Mouse (Mus musculus) natural killer cell, adult 2 months (primary cell): Measurements from ENCODE around the gene Slc39a13.

Source experiments
- DNase-seq, 2 experiments: peaks; one replicate each; pipeline ENCODE4 v3.0.0; 2022; ENCODE audit warnings: low spot score in 2 of 2

Gene Slc39a13

DNA sequence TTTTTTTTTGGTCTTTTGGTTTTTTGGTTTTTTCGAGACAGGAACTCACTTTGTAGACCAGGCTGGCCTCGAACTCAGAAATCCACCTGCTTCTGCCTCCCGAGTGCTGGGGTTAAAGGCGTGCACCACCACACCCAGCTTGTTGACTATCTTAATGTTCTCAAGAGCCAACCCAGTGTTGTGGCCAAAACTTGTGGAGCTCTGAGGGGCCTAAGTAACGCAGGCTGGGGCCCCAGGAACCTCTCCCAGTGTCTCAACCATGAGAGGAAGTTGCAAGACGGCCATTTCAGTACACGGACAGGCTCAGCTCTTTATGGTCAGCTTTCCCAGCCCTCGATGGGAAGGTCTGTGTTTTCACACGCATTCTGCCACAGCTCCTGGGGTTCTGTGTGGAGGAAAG is 18.8 kb upstream of the Slc39a13 start:
- DNase-seq = no peak

DNA sequence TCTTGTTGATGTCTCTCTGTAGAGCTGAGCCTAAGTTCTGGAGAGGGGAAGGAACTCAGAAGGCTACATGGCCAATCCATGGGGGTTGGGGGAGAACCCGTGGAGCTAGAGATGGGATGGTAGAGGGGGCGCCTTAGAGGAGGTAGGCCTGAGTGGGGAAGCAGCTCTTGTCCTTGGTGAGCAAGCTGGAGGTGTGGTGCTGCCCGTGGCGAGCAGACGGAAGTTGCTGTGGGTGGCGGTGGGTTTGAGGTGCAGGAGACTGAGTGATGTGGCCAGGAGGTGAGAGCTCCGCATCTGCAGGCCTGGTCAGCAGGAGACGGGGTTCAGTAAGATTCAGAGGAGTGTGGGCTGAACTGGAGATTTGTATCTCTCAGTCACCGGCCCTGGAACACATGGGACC is 17.2 kb upstream of the Slc39a13 start:
- peak; percentile 69 to 78 for DNase-seq

DNA sequence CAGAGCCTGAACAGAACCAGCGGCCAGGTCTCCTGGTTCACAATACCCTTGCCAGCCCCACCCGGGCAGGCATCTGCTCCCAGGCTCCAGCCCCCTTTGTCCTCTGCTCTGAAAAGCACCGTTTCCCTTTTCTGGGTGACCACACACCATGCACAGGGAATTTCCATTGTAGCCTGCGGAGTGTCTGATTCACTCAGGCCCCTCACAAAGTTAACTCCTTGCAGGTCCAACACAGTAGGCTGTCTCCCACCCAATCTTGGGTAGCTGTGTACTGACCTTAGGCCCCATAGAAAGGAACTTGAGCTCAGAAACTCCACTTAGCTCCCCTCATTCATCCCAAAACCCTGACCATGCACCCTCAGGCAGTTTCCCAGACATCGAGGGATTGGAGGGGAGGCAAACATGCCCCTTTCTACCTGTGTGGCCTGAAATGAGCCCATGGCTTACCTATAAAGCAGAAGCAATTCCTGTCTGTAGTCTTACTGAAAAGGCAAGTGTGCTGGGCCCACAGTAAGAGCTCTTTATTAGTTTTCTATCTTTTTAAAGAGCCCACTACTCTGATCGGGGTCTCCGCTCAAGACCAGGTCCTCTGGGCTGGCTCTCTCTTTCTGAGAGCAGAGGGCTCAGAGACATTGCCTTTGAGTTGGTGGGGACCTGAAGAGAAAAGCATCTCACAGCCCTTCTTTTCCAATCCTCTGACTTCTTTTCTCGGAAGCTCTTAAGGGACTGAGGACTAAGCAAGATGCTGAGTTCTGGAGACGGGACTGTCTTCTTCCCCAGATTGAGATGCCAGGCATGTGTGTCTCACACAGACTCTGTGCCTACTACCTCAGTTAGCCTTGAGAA is 16.4 kb upstream of the Slc39a13 start:
- DNase-seq = no peak

DNA sequence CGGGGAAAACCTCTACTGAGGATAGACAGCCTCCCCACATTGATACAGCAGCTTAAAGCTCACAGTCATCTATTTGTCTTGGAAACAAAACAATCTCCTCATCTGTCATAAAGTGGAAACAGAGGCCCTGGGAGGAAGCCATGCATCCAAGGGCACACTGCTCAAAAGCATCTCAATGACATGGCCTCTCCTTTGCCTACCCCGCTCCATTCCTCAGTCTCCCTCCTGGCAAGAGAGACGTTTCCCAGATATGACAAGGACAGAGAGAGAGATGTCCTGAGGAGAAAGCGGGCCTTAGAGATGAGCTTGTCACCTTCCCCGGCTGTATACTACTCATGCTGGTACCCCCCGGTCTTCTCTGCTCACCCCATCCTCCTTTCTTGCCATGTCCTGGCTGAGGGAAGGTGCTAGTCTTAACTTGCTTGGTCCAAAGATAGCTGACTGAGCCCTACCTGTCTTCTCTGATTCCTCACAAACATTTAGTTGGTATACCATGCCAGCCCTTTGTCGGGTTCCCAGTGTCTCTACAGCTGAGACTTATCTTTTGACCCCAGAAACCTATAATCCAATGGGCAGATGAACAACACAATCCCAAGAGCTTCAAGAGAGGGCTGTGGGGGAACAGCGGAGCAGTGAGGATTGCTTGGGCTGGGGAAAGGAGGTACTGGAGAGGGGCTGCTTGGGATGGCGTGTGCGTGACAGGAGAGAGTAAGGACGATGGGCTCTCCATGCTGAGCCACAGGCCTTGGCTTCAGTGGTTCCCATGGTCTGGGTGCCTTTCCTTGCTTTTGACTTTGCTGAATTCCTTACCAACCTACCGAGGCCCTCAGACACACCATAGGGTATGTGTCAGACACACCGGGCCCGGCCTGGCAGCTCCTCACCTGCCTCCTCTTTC is 15.5 kb upstream of the Slc39a13 start:
- DNase-seq = no peak

DNA sequence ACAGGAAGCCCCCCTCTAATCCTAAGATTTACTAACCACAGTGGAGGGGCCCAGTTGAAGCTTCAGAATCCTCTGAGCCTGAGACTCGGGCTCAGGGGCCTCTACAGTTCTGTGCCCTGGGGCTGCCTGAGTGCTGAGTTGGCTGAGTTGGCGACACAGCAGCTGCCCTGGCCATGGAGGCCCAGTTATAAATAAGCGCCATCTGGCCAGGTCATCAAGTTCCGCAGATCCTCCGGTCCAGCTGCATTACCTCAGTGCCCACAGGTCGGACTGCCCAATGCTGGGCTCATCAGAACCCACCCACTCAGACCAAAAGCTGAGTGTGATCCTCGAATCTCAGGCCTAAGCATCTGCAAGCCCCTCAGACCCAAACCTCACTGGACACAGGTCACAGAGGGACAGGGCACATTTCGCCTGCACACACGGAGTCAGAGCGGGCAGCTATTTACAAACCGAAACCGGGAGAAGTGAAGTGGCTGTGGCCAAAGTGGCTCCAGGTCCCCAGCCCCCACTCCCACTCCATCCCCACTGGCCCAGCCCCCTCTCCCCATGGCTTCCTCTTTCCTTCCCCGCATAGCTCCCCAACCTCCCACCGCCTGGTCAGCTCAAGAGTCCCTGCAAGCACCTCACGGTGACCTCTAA is 14.1 kb upstream of the Slc39a13 start:
- DNase-seq = no peak

DNA sequence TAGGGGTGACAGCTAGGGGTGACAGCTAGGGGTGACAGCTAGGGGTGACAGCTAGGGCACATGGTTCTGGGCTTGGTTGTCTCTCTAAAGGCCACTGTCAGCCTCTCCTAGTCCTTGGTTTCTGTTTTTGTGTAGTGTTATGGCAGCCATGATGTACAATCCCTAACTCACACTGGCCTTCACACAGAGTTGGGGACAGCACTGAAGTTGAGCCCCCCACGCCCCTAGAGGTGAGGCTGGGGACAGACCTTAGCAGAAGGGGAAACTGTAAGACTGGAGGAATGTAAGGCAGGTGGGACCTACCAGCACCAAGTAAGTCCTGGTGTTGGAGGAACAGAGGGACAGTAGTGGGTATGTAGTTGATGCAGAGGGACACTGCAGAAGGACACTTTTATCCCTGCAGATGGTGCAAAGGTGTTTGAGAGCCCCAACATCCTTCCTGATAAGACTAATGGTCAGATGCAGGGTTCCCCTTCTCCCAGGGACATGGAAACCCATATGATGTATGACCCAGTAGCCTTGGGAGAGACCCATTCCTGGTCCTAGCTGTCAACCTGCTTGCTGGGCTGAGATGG is 13.2 kb upstream of the Slc39a13 start:
- DNase-seq = no peak

DNA sequence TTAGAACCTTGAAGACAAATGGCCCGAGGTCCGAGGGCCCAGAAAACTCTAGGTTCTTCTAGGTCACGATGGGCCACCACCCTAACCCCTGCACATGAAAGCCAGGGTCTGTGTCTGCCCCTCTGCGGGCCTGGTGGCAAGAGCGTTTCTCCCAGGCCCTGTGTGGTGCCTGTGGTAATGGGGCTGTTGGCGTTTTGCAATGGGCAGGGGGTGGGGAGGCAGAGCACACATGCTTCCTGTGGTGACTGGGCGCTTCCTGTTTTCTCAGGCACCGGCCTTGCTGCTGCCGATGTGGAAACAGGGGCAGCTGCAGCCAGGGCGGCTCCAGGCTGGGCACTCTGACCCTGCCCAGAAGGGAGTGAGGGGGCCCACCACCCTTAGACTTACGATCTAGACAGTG is 12.6 kb upstream of the Slc39a13 start:
- DNase-seq = peak; percentile 83 to 85

DNA sequence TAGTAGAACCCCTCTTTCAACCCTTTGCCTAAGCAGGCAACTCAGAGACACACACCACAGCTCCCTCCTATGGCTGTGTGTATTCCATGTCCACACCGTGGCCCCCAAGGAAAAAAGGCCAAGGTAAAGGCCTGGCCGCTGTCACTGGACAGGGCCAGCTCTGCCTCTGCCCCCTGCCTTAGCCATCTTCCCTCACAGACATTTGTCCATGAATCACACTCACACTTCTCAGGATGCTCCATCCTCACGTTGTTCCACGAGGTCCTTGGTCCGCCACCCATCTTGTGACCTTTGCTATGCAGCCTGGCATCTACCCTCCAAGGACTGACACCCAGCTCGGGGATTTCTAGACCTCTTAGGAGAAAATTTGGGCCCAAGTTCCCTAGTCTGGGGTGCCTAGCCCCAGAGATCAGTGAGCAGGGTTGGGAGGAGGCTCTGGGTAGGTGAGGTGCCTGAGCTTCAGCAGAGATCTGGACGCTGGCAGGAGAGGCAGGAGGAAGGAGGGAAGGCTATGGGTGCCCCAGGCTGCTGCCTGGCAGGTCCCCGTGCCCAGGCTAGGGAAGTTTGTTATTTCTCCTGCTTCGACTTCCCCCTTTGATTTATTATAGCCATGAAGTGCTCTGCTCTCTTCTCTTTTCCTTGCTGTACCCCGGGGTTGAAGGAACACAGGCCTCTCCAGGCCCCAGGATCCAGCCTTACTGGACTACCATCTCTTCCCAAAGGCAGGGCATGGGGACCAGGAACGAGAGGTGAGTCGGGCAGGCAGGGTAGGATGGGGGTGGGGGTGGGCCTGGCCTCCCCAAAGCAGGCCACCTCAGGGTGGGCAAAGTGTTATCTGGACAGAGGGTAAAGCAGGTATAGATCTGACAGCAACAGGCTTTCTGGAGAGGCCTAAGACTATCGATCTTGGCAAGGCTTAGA is 11.8 kb upstream of the Slc39a13 start, which contains the start of gene Spi1:
Gene Spi1, plus strand, starts transcription at position 616 of the 921 bp plus-strand sequence.
- no peak for DNase-seq

DNA sequence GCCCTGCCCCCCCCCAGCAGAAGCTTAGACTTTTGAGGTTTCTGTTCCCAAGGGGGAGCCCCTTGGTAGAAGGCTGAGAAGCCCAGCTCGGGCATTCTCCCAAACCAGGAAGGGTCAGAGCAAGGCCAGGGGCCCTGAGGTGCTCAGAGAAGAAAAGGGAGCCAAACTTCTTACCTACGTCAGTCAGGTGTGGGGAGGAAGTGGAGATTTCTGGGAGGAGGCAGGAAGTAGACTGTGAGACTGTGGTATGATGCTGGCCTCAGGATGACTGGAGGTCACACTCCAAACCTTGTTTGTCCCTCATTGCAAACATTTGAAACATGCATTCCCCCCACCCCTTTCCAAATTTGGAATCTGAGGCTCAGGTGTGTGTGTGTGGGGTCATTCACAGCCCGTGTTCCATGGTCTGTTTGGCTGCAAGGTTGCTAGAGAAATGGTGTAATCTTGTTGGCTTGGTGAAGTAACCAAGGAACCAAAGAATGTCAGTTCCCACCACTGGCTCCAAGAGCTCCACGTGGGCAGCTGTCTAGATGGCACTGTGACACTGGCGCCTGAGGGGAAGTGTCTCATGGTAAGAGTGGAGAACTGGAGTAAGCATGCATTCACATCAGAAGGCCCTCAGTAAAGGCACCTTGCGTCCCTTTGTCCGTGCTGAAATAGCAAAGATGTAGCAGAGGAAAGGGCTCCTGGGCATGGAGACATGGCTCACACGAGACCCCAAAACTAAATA is 10.7 kb upstream of the Slc39a13 start:
- DNase-seq = no peak

DNA sequence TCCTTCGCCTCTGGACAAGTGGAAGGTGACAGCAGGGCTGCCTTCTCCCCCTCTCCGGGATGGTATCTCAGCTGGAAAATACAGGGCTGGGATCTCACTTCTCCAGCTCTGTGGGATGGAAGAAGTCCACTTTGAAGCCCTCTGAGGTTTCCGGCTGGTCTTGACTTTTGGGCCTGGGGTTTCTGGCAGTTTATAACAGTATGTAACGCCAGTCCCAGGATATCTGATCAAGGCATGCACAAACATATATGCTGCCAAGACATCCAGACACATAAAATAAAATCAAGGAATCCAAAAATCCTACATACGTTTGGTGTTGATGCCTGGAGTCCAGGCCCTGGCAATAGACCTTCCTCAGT is 8.8 kb upstream of the Slc39a13 start:
- DNase-seq = no peak

DNA sequence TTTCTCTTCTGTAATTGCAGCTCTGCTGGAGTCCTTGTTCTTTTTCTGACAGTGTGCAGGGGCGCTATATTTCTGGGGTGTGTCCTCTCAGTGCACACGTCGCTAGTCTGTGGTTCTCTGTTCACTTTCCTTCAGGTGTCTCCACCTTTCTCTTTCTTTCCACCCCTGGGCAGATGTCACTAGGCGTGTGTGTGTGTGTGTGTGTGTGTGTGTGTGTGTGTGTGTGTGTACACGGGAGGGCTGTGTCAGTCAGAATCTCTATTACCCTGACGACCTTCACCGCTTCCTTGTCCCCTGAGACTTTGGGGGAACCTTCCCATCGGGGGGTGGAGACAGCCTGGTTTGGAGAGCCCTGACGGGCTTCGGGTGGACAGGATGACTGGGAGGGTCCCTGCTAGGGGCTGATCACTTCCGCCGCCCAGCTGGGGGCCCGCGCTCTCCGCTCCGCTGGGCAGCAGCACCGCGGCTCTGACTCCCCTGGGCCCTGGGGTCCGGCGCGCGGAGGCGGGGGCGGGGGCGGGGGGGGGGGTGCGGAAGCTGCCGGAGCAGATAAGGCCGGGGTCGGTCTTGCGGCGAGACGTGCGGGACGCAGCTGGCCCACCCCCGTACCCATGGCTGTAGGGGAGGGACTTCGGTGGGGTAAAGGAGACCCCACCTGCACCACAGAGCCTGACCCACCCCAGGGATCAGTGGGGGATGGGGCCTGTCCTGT is 8.3 kb upstream of the Slc39a13 start:
- DNase-seq = peak in 1 of 2 experiments; percentile 28

DNA sequence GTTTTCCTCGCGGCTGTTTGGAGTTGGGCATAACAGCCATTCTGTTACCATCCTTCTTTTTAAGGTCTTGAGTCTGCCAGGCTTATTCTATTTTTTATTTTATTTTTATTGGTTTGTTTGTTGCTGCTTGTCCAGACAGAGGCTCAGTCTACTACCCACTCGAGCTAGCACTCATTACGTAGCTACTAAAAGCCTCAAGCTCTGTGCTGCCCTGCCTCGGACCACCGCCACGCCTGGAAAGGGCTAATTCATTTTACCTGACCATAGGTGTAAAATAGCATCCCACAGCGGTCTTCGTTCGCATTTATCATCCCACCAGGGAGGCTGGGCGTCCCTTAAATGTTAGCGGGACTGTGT is 7.7 kb upstream of the Slc39a13 start:
- DNase-seq = no peak

DNA sequence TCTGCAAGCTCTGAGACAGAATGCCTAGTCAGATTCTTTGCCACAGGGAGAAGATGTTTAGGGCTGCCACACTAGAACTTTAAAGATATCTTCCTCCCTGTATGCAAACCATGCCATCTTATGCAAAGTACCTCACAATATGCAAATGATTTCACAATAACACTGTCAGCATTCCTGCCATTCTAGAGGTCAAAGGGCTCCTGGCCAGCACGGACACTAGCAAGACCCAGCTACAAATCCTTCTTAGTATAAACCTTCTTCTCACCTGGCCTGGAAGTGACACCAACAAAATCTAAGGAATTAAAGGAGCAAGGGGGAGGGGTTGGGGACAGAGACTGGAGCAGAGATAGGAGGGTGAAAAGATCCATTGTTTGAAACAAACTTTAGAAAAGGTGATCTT is 1.9 kb upstream of the Slc39a13 start:
- DNase-seq = no peak

DNA sequence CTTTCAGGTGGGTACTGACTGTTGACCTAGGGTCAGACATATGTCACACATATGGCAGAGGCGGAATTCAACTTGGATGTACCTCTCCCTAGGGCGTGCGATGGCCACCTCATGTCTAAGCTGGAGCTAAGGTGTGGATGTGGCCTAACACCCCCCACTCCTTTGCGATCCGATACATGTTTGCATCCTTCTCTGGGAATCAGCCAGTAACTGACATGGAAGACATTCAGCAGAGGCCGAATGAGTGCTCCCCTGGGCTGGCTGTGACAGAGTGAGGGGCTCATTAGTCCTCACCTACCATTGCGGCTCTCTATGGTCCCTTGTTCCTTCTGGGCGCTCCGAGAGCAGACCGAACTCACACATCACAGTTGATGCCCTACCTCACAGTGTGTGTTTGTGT is 842 bp upstream of the Slc39a13 start:
- DNase-seq = no peak

DNA sequence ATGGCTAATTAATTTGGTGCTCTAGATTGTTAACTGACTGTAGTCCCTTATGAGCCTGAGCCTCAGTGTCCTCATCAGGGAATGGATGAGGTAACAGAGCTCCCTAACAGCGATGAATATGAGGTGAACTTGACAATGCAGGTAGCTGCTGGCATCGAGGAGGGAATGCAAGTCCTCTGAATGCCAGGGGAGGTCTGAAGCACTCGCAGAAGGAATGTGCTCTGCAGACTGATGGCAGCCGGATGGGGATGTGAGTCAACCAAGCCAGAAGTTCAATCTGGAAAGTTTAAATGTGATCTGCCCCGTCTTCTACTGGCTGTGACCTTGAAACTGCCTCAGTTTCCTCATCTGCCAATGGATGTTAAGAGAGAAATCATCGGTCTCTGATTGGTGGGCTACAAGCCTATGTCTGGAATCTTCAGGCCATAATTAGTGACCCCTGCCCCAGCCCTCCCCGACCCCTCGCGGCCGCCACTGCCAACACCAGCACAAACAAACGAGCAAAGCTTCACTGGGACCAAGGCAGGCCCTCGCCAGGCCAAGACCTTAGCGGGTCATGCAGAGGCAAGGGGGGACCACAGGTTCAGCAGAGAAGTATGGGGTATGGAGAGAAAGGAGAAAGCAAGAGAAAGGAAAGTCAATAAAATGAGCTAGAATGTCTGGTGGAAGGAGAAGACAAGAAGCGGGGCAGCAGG is 764 bp downstream of the Slc39a13 start:
- DNase-seq = no peak

DNA sequence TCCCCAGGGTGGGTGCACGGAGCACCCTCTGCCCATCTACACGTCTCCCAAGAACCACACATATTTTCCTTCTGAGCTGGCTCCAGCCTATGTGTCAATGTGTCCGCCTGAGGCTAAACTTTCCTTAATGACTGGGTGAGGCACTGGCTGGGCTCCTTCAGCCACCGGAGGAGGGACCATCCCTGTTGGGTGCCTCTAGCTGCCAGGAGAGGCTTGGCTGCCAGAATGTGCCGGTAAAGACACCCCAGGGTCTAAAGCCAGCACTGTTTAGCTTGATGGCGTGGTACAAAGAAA is 1.4 kb downstream of the Slc39a13 start:
- DNase-seq = no peak

DNA sequence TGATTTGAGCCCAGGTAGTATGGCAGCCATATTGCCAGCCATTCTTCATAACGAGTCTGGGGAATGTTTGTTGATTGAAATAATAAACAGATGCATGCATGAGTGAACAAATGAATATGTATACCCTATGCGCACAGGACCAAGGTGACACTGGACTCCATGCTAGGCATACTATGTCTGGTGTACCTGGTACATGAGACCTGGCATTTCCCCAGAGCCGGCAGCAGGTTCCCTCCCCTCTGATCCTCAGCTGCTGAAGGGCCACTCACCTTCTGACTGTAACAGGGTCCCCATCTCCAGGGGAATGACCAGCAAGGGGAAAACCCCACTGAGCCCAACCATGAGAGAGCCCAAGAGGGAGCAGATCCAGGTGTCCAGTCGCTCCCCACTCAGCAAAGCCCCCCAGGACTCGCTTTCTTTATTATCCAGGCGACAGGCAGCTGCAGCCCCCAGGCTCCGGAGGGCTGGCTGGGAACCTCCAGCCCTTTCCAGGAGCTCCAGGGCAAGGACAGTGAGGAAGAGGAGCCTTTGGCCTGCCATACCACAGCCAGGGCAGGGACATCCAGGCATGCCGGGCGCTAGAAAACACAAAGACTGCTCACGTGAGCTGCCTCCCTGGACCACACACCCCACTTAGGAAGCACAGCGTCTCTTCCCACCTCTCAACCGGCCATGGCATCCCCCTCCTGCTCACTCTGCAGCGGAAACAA is 1.9 kb downstream of the Slc39a13 start:
- no peak for DNase-seq

DNA sequence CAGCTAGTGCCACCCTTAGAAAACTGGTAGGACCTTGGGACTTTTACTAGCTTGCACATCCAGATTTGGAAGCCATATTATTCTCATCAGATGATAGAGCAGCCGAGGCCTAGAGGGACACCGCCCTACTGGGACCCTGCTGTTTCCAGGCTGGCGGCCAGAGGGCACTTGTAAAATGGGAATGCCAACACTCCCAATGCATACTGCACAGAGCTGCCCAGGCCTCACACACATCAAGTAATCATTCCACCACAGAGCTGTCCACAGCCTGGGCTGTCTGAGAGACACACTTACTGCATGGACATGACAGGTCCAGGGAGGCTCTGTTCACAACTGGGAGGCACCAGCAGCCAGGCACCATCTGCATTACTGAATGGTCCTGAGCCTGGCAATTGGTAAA is 3.8 kb downstream of the Slc39a13 start:
- DNase-seq = no peak

DNA sequence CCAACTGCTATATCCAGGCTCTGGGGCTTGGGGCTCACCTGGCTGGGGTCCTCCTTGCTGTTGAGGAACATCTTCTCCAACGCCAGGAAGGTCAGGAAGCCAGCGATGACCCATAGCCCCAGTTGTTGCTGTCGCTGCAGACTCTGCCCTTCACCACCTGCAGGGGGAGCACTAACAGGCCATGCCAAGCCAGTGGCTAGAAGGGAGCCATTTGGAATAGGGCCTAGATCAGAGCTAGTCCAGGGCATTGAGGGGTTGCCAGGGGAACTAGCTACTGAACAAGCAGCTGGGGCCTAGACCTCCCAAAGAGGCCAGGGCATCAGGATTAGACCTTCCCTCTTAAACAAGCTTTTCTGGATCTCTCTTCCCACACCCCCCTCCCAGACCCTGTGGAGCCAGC is 4.7 kb downstream of the Slc39a13 start:
- DNase-seq = peak; percentile 39 to 60
